ENCODE assay signal across 21 mouse cellular contexts in genomic region chr10:56360472-56360871, GRCm38 (mm10).
"Had no signal": no experiment of that assay in that cellular context is flagged by ENCODE, and none has a peak within 500 bp of the region (broad histone marks: within the 10 kb centered on the region; RNA-seq: fewer than 3 reads in every experiment).

No protein-coding gene starts in this region.

- H3K27me3 ChIP-seq: liver, embryonic 15.5 days; lung, embryonic 15.5 days; megakaryocyte, embryonic 14.5 days; midbrain, embryonic 12.5 days; neural tube, embryonic 13.5 days; neural tube, embryonic 15.5 days had no signal

- DNase-seq: liver, postnatal 0 days; lung, adult 2 months; lung, postnatal 14 days; lung, postnatal 36 days; midbrain, embryonic 14.5 days; retina, postnatal 1 day; right cerebral cortex, adult 18-20 months; right cerebral cortex, postnatal 25 days; right cerebral cortex, postnatal 4 days; spleen, adult 18-20 months; thymus, adult 18-20 months; thymus, postnatal 14 days; thymus, postnatal 36 days had no signal

- ATAC-seq: liver, postnatal 0 days; lung, postnatal 0 days had no signal

- H3K4me3 ChIP-seq: liver, embryonic 15.5 days; lung, embryonic 15.5 days; megakaryocyte, embryonic 14.5 days; midbrain, embryonic 12.5 days; neural tube, embryonic 13.5 days; neural tube, embryonic 15.5 days had no signal

- H3K9ac ChIP-seq: liver, embryonic 15.5 days; liver, postnatal 0 days; lung, embryonic 15.5 days; midbrain, embryonic 12.5 days; neural tube, embryonic 13.5 days; neural tube, embryonic 15.5 days had no signal

- H3K9me3 ChIP-seq: liver, embryonic 15.5 days; lung, embryonic 15.5 days; megakaryocyte, embryonic 14.5 days; midbrain, embryonic 12.5 days; neural tube, embryonic 13.5 days; neural tube, embryonic 15.5 days had no signal

- H3K27ac ChIP-seq: liver, embryonic 15.5 days; lung, embryonic 15.5 days; macrophage; midbrain, embryonic 12.5 days; neural tube, embryonic 13.5 days; neural tube, embryonic 15.5 days had no signal

- H3K4me1 ChIP-seq: liver, embryonic 15.5 days; lung, embryonic 15.5 days; megakaryocyte, embryonic 14.5 days; midbrain, embryonic 12.5 days; neural tube, embryonic 13.5 days; neural tube, embryonic 15.5 days had no signal

- H3K36me3 ChIP-seq: liver, embryonic 15.5 days; lung, embryonic 15.5 days; midbrain, embryonic 12.5 days; neural tube, embryonic 13.5 days; neural tube, embryonic 15.5 days had no signal

- H3K4me2 ChIP-seq: liver, embryonic 15.5 days; lung, embryonic 15.5 days; midbrain, embryonic 12.5 days; neural tube, embryonic 13.5 days; neural tube, embryonic 15.5 days had no signal
